Mouse (Mus musculus): ENCODE data around the gene AB124611.

DNA sequence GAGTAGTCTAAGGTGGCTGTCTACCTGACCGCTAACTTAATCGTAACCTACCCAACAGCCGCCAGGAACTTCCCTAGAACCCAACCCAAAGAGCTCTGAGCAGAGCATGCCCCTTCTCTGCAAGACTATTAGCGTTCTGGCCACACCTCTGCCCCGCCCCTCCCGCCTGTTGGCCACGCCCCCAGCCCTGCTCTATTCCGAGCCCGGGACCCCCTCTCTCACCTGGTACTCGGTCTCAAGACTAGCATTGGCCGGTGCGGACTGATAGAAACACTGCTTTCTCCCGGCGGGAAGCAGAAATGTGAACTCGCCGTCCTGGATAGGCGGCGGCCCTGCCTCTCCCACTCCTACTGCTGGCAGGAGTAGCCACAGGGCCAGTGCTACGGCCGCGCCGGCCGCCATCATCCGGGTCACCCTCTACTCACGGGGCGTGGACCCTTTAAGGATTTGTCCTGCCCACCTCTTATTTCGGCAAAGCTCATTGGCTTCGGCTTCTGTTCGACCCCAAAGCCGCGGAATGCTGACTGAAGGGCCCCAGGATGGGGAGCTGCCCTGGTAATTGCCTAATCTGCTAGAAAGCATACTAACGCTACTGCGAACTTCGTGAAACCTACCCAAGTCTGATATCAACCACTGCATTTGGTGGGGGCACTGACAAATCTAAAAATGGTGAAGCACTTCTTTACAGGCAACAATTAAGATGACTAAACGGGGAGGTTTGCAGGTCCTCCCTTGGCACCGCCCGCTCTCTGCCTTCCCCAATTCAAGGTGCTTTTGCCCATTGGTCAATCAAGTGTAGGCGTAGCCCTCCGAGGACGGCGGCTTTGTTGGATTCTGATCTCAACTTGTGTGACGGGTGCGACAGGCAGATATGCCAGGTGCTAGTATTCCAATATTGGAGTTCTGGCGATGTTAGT lies 15.9 kb upstream of the AB124611 start, which contains the start of gene Tmed1:
- TF ChIP-seq CTCF (IDR thresholded peaks at IDR 0.05; ENCODE audit: extremely low read depth, insufficient read depth, insufficient read length, insufficient replicate concordance), result no peak
- peak; percentile 30; the same call in 1 of the 2 replicates for TF ChIP-seq POLR2A (IDR thresholded peaks at IDR 0.05; ENCODE audit: low read depth, low read length)
